Mouse (Mus musculus): ENCODE data around the gene Rmdn3. TPM values are rescaled to one million over a fixed set of nuclear protein-coding genes. Genes with fewer than 3 reads are reported as not detected.

The Rmdn3 gene
- polyA plus RNA-seq, 1 experiment from 2014 or later: 39.0 TPM

- WGBS (ENCODE audit: insufficient replicate concordance): 58% methylated on average over 3 of the region's 3 CpGs
- TF ChIP-seq CTCF (IDR thresholded peaks at IDR 0.05; ENCODE audit: low read depth) (peak; percentile 19; the same call in 1 of the 2 replicates), EP300 (IDR thresholded peaks at IDR 0.05; ENCODE audit: low read depth) (no peak)
- Histone ChIP-seq H3K4me3 (ENCODE audit: low read depth, low read length) (no peak overlapping the region), H3K9me3 (ENCODE audit: low read length) (no peaks in the 10 kb centered on the region), H3K4me2 (ENCODE audit: low read depth, low read length) (no peak overlapping the region), H3K27me3 (ENCODE audit: insufficient read depth, low read length) (no peaks in the 10 kb centered on the region), H3K27ac (ENCODE audit: low read depth) (no peak overlapping the region), H3K9ac (replicated peaks) (no peak overlapping the region), H3K36me3 (replicated peaks; ENCODE audit: insufficient read depth, low read length) (peaks cover 13% of the 10 kb centered on the region), H3K4me1 (ENCODE audit: insufficient read depth) (peaks cover 27% of the 10 kb centered on the region)
- DNase-seq: no peak
- ATAC-seq: no peak
Measured at GRCm38 (mm10) chr2:119176761-119177160, 19.9 kb upstream of the Rmdn3 start.

- no peak for DNase-seq
- no peak overlapping the region for H3K27ac ChIP-seq (ENCODE audit: low read depth)
- H3K4me3 ChIP-seq (ENCODE audit: low read depth, low read length): no peak overlapping the region
- ATAC-seq: no peak
- peaks cover 31% of the 10 kb centered on the region for H3K4me1 ChIP-seq (ENCODE audit: insufficient read depth)
- no peak overlapping the region for H3K9ac ChIP-seq (replicated peaks)
- H3K9me3 ChIP-seq (ENCODE audit: low read length): no peaks in the 10 kb centered on the region
- H3K36me3 ChIP-seq (replicated peaks; ENCODE audit: insufficient read depth, low read length): peaks cover 14% of the 10 kb centered on the region
- no peaks in the 10 kb centered on the region for H3K27me3 ChIP-seq (ENCODE audit: insufficient read depth, low read length)
- H3K4me2 ChIP-seq (ENCODE audit: low read depth, low read length): no peak overlapping the region
- TF ChIP-seq CTCF (IDR thresholded peaks at IDR 0.05; ENCODE audit: low read depth): no peak
- no peak for TF ChIP-seq EP300 (IDR thresholded peaks at IDR 0.05; ENCODE audit: low read depth)
- 50% methylated on average over 6 of the region's 6 CpGs for WGBS (ENCODE audit: insufficient replicate concordance)
Measured at GRCm38 (mm10) chr2:119175614-119176013, 18.8 kb upstream of the Rmdn3 start.

- Histone ChIP-seq H3K4me1 (ENCODE audit: insufficient read depth) (peaks cover 31% of the 10 kb centered on the region), H3K4me2 (ENCODE audit: low read depth, low read length) (no peak overlapping the region), H3K9ac (replicated peaks) (no peak overlapping the region), H3K4me3 (ENCODE audit: low read depth, low read length) (no peak overlapping the region), H3K27me3 (ENCODE audit: insufficient read depth, low read length) (no peaks in the 10 kb centered on the region), H3K36me3 (replicated peaks; ENCODE audit: insufficient read depth, low read length) (peaks cover 12% of the 10 kb centered on the region), H3K27ac (ENCODE audit: low read depth) (no peak overlapping the region), H3K9me3 (ENCODE audit: low read length) (no peaks in the 10 kb centered on the region)
- DNase-seq: no peak
- TF ChIP-seq CTCF (IDR thresholded peaks at IDR 0.05; ENCODE audit: low read depth) (no peak), EP300 (IDR thresholded peaks at IDR 0.05; ENCODE audit: low read depth) (no peak)
- ATAC-seq: no peak
- 88% methylated on average over 14 of the region's 14 CpGs for WGBS (ENCODE audit: insufficient replicate concordance)
Measured at GRCm38 (mm10) chr2:119174866-119175265, 18.0 kb upstream of the Rmdn3 start.

- peaks cover 31% of the 10 kb centered on the region for H3K4me1 ChIP-seq (ENCODE audit: insufficient read depth)
- H3K36me3 ChIP-seq (replicated peaks; ENCODE audit: insufficient read depth, low read length): peaks cover 12% of the 10 kb centered on the region
- no peak within 1 kb of the TSS for H3K4me3 ChIP-seq (ENCODE audit: low read depth, low read length)
- H3K27me3 ChIP-seq (ENCODE audit: insufficient read depth, low read length): no peaks in the 10 kb centered on the region
- no peak for DNase-seq
- H3K27ac ChIP-seq (ENCODE audit: low read depth): no peak within 1 kb of the TSS
- no peak for ATAC-seq
- no peak within 1 kb of the TSS for H3K9ac ChIP-seq (replicated peaks)
- TF ChIP-seq EP300 (IDR thresholded peaks at IDR 0.05; ENCODE audit: low read depth): no peak
- TF ChIP-seq CTCF (IDR thresholded peaks at IDR 0.05; ENCODE audit: low read depth): no peak
- WGBS (ENCODE audit: insufficient replicate concordance): 62% methylated on average over 8 of the region's 8 CpGs
- H3K9me3 ChIP-seq (ENCODE audit: low read length): no peaks in the 10 kb centered on the region
- peak within 1 kb of the TSS; percentile 41 for H3K4me2 ChIP-seq (ENCODE audit: low read depth, low read length)
Measured at GRCm38 (mm10) chr2:119173991-119174651, 17.3 kb upstream of the Rmdn3 start, which contains the start of gene Gm14137. Gm14137 (plus strand) TSS chr2:119174509.

GRCm38 (mm10) chr2:119172862-119173576 lies 16.2 kb upstream of the Rmdn3 start:
- TF ChIP-seq EP300 (IDR thresholded peaks at IDR 0.05; ENCODE audit: low read depth): peak; percentile 45; the same call in 1 of the 2 replicates
- no peak for TF ChIP-seq CTCF (IDR thresholded peaks at IDR 0.05; ENCODE audit: low read depth)
- Histone ChIP-seq H3K9ac (replicated peaks) (no peak overlapping the region), H3K36me3 (replicated peaks; ENCODE audit: insufficient read depth, low read length) (peaks cover 9% of the 10 kb centered on the region), H3K4me3 (ENCODE audit: low read depth, low read length) (no peak overlapping the region), H3K9me3 (ENCODE audit: low read length) (no peaks in the 10 kb centered on the region), H3K27me3 (ENCODE audit: insufficient read depth, low read length) (no peaks in the 10 kb centered on the region), H3K4me1 (ENCODE audit: insufficient read depth) (peaks cover 31% of the 10 kb centered on the region), H3K27ac (ENCODE audit: low read depth) (no peak overlapping the region), H3K4me2 (ENCODE audit: low read depth, low read length) (peak overlapping the region; percentile 41)
- DNase-seq: peak; percentile 83
- ATAC-seq: peak; percentile 67
- 17% methylated on average over 13 of the region's 13 CpGs for WGBS (ENCODE audit: insufficient replicate concordance)

GRCm38 (mm10) chr2:119172446-119172845 lies 15.6 kb upstream of the Rmdn3 start:
- Histone ChIP-seq H3K27me3 (ENCODE audit: insufficient read depth, low read length) (no peaks in the 10 kb centered on the region), H3K9ac (replicated peaks) (no peak overlapping the region), H3K36me3 (replicated peaks; ENCODE audit: insufficient read depth, low read length) (peaks cover 9% of the 10 kb centered on the region), H3K27ac (ENCODE audit: low read depth) (no peak overlapping the region), H3K4me3 (ENCODE audit: low read depth, low read length) (no peak overlapping the region), H3K4me1 (ENCODE audit: insufficient read depth) (peaks cover 36% of the 10 kb centered on the region), H3K4me2 (ENCODE audit: low read depth, low read length) (no peak overlapping the region), H3K9me3 (ENCODE audit: low read length) (no peaks in the 10 kb centered on the region)
- TF ChIP-seq EP300 (IDR thresholded peaks at IDR 0.05; ENCODE audit: low read depth) (no peak), CTCF (IDR thresholded peaks at IDR 0.05; ENCODE audit: low read depth) (no peak)
- 74% methylated on average over 7 of the region's 7 CpGs for WGBS (ENCODE audit: insufficient replicate concordance)
- DNase-seq: no peak
- ATAC-seq: no peak

Measured in liver, postnatal 0 days (tissue).